Mouse (Mus musculus): ENCODE measurements around the gene 1700020A23Rik. TPM values are rescaled to one million over a fixed set of nuclear protein-coding genes. Genes with fewer than 3 reads are reported as not detected.
A peak's percentile ranks its signal among the peaks of the same experiment; 100 is the strongest.

Gene 1700020A23Rik
- polyA plus RNA-seq, 1 experiment from 2014 or later = not detected

GRCm38 (mm10) chr2:130436769-130437168, 31.7 kb downstream of the 1700020A23Rik start:
- Histone ChIP-seq H3K9ac (replicated peaks; ENCODE audit: low read length) (no peak overlapping the region), H3K36me3 (ENCODE audit: control insufficient read depth, insufficient read depth, low read length) (peaks cover 52% of the 10 kb centered on the region), H3K27me3 (ENCODE audit: control insufficient read depth, insufficient read depth, low read length) (no peaks in the 10 kb centered on the region), H3K4me3 (replicated peaks; ENCODE audit: low read depth, low read length) (no peak overlapping the region), H3K4me2 (ENCODE audit: low read length) (no peak overlapping the region), H3K27ac (replicated peaks; ENCODE audit: low read depth, low read length) (no peak overlapping the region), H3K4me1 (ENCODE audit: control insufficient read depth, insufficient read depth, low read length) (no peaks in the 10 kb centered on the region), H3K9me3 (ENCODE audit: control insufficient read depth, low read length) (no peaks in the 10 kb centered on the region)
- no peak for DNase-seq
- 98% methylated on average over 1 of the region's 1 CpGs for WGBS
- ATAC-seq (ENCODE audit: low FRiP score, low TSS enrichment) = no peak

GRCm38 (mm10) chr2:130438861-130439260, 33.8 kb downstream of the 1700020A23Rik start:
- H3K4me1 ChIP-seq (ENCODE audit: control insufficient read depth, insufficient read depth, low read length) = no peaks in the 10 kb centered on the region
- H3K36me3 ChIP-seq (ENCODE audit: control insufficient read depth, insufficient read depth, low read length) = peaks cover 67% of the 10 kb centered on the region
- no peak for ATAC-seq (ENCODE audit: low FRiP score, low TSS enrichment)

GRCm38 (mm10) chr2:130439840-130440480, 34.9 kb downstream of the 1700020A23Rik start:
- Histone ChIP-seq H3K9me3 (ENCODE audit: control insufficient read depth, low read length) (no peaks in the 10 kb centered on the region), H3K27ac (replicated peaks; ENCODE audit: low read depth, low read length) (no peak overlapping the region), H3K9ac (replicated peaks; ENCODE audit: low read length) (no peak overlapping the region), H3K4me2 (ENCODE audit: low read length) (no peak overlapping the region), H3K4me3 (replicated peaks; ENCODE audit: low read depth, low read length) (no peak overlapping the region), H3K27me3 (ENCODE audit: control insufficient read depth, insufficient read depth, low read length) (no peaks in the 10 kb centered on the region), H3K4me1 (ENCODE audit: control insufficient read depth, insufficient read depth, low read length) (no peaks in the 10 kb centered on the region), H3K36me3 (ENCODE audit: control insufficient read depth, insufficient read depth, low read length) (peaks cover 74% of the 10 kb centered on the region)
- DNase-seq (no peak), ATAC-seq (ENCODE audit: low FRiP score, low TSS enrichment) (no peak)
- WGBS = 91% methylated on average over 4 of the region's 4 CpGs

More at GRCm38 (mm10) chr2:130438861-130439260, 33.8 kb downstream of the 1700020A23Rik start:
- no peak overlapping the region for H3K4me3 ChIP-seq (replicated peaks; ENCODE audit: low read depth, low read length)
- no peak for DNase-seq
- H3K27ac ChIP-seq (replicated peaks; ENCODE audit: low read depth, low read length) = no peak overlapping the region
- no peaks in the 10 kb centered on the region for H3K9me3 ChIP-seq (ENCODE audit: control insufficient read depth, low read length)
- no peak overlapping the region for H3K9ac ChIP-seq (replicated peaks; ENCODE audit: low read length)
- WGBS = 94% methylated on average over 3 of the region's 3 CpGs
- no peak overlapping the region for H3K4me2 ChIP-seq (ENCODE audit: low read length)
- H3K27me3 ChIP-seq (ENCODE audit: control insufficient read depth, insufficient read depth, low read length) = no peaks in the 10 kb centered on the region

GRCm38 (mm10) chr2:130442162-130442561, 37.1 kb downstream of the 1700020A23Rik start:
- no peak overlapping the region for H3K27ac ChIP-seq (replicated peaks; ENCODE audit: low read depth, low read length)
- no peak overlapping the region for H3K9ac ChIP-seq (replicated peaks; ENCODE audit: low read length)
- DNase-seq = no peak
- H3K4me2 ChIP-seq (ENCODE audit: low read length) = no peak overlapping the region
- H3K27me3 ChIP-seq (ENCODE audit: control insufficient read depth, insufficient read depth, low read length) = no peaks in the 10 kb centered on the region
- no peaks in the 10 kb centered on the region for H3K4me1 ChIP-seq (ENCODE audit: control insufficient read depth, insufficient read depth, low read length)
- no peak overlapping the region for H3K4me3 ChIP-seq (replicated peaks; ENCODE audit: low read depth, low read length)
- no peaks in the 10 kb centered on the region for H3K9me3 ChIP-seq (ENCODE audit: control insufficient read depth, low read length)
- no peak for ATAC-seq (ENCODE audit: low FRiP score, low TSS enrichment)
- WGBS = 66% methylated on average over 10 of the region's 10 CpGs
- H3K36me3 ChIP-seq (ENCODE audit: control insufficient read depth, insufficient read depth, low read length) = peaks cover 83% of the 10 kb centered on the region

GRCm38 (mm10) chr2:130448449-130448848, 43.4 kb downstream of the 1700020A23Rik start:
- Histone ChIP-seq H3K4me3 (replicated peaks; ENCODE audit: low read depth, low read length) (no peak overlapping the region), H3K27me3 (ENCODE audit: control insufficient read depth, insufficient read depth, low read length) (0 out of 2 replicates have a peak, but pooled peaks cover 5% of the 10 kb centered on the region), H3K36me3 (ENCODE audit: control insufficient read depth, insufficient read depth, low read length) (peaks cover 21% of the 10 kb centered on the region), H3K4me1 (ENCODE audit: control insufficient read depth, insufficient read depth, low read length) (peaks cover 19% of the 10 kb centered on the region), H3K9me3 (ENCODE audit: control insufficient read depth, low read length) (no peaks in the 10 kb centered on the region), H3K9ac (replicated peaks; ENCODE audit: low read length) (no peak overlapping the region), H3K27ac (replicated peaks; ENCODE audit: low read depth, low read length) (no peak overlapping the region), H3K4me2 (ENCODE audit: low read length) (no peak overlapping the region)
- no peak for ATAC-seq (ENCODE audit: low FRiP score, low TSS enrichment)
- DNase-seq = no peak

GRCm38 (mm10) chr2:130449021-130449793, 44.1 kb downstream of the 1700020A23Rik start:
- Histone ChIP-seq H3K36me3 (ENCODE audit: control insufficient read depth, insufficient read depth, low read length) (peaks cover 14% of the 10 kb centered on the region), H3K4me3 (replicated peaks; ENCODE audit: low read depth, low read length) (peak overlapping the region; percentile 89), H3K27me3 (ENCODE audit: control insufficient read depth, insufficient read depth, low read length) (0 out of 2 replicates have a peak, but pooled peaks cover 5% of the 10 kb centered on the region), H3K4me1 (ENCODE audit: control insufficient read depth, insufficient read depth, low read length) (peaks cover 19% of the 10 kb centered on the region), H3K9me3 (ENCODE audit: control insufficient read depth, low read length) (no peaks in the 10 kb centered on the region), H3K9ac (replicated peaks; ENCODE audit: low read length) (peak overlapping the region; percentile 89; the same call in 1 of the 2 replicates), H3K27ac (replicated peaks; ENCODE audit: low read depth, low read length) (no peak overlapping the region), H3K4me2 (ENCODE audit: low read length) (peak overlapping the region; percentile 75)
- 0 out of 2 replicates have a peak, but pooled peaks have one; percentile 2 for ATAC-seq (ENCODE audit: low FRiP score, low TSS enrichment)
- peak; percentile 46 for DNase-seq
- WGBS = 9% methylated on average over 17 of the region's 17 CpGs

GRCm38 (mm10) chr2:130449794-130450433, 44.9 kb downstream of the 1700020A23Rik start, which contains the start of gene Ptpra:
Gene Ptpra, plus strand, starts transcription at chr2:130450278.
- under 1% methylated on average over 43 of the region's 50 CpGs for WGBS
- Histone ChIP-seq H3K27me3 (ENCODE audit: control insufficient read depth, insufficient read depth, low read length) (0 out of 2 replicates have a peak, but pooled peaks cover 5% of the 10 kb centered on the region), H3K4me3 (replicated peaks; ENCODE audit: low read depth, low read length) (peak within 1 kb of the TSS; percentile 89), H3K4me1 (ENCODE audit: control insufficient read depth, insufficient read depth, low read length) (peaks cover 19% of the 10 kb centered on the region), H3K36me3 (ENCODE audit: control insufficient read depth, insufficient read depth, low read length) (0 out of 2 replicates have a peak, but pooled peaks cover 10% of the 10 kb centered on the region), H3K27ac (replicated peaks; ENCODE audit: low read depth, low read length) (peak within 1 kb of the TSS; percentile 85), H3K9me3 (ENCODE audit: control insufficient read depth, low read length) (no peaks in the 10 kb centered on the region), H3K9ac (replicated peaks; ENCODE audit: low read length) (peak within 1 kb of the TSS; percentile 89), H3K4me2 (ENCODE audit: low read length) (peak within 1 kb of the TSS; percentile 75)
- DNase-seq (peak; percentile 95), ATAC-seq (ENCODE audit: low FRiP score, low TSS enrichment) (peak; percentile 96)

- peak overlapping the region; percentile 89 for H3K4me3 ChIP-seq (replicated peaks; ENCODE audit: low read depth, low read length)
- under 1% methylated on average over 46 of the region's 47 CpGs for WGBS
- peak; percentile 81 for DNase-seq
- no peaks in the 10 kb centered on the region for H3K9me3 ChIP-seq (ENCODE audit: control insufficient read depth, low read length)
- 0 out of 2 replicates have a peak, but pooled peaks cover 5% of the 10 kb centered on the region for H3K27me3 ChIP-seq (ENCODE audit: control insufficient read depth, insufficient read depth, low read length)
- 0 out of 2 replicates have a peak, but pooled peaks cover 6% of the 10 kb centered on the region for H3K36me3 ChIP-seq (ENCODE audit: control insufficient read depth, insufficient read depth, low read length)
- peak overlapping the region; percentile 75 for H3K4me2 ChIP-seq (ENCODE audit: low read length)
- H3K9ac ChIP-seq (replicated peaks; ENCODE audit: low read length) = peak overlapping the region; percentile 89
- peak; percentile 83 for ATAC-seq (ENCODE audit: low FRiP score, low TSS enrichment)
- peak overlapping the region; percentile 85 for H3K27ac ChIP-seq (replicated peaks; ENCODE audit: low read depth, low read length)
- H3K4me1 ChIP-seq (ENCODE audit: control insufficient read depth, insufficient read depth, low read length) = peaks cover 19% of the 10 kb centered on the region
Measured at GRCm38 (mm10) chr2:130450434-130450796, 45.4 kb downstream of the 1700020A23Rik start.
